Mouse (Mus musculus): ENCODE measurements around the gene Mtif2.

DNA sequence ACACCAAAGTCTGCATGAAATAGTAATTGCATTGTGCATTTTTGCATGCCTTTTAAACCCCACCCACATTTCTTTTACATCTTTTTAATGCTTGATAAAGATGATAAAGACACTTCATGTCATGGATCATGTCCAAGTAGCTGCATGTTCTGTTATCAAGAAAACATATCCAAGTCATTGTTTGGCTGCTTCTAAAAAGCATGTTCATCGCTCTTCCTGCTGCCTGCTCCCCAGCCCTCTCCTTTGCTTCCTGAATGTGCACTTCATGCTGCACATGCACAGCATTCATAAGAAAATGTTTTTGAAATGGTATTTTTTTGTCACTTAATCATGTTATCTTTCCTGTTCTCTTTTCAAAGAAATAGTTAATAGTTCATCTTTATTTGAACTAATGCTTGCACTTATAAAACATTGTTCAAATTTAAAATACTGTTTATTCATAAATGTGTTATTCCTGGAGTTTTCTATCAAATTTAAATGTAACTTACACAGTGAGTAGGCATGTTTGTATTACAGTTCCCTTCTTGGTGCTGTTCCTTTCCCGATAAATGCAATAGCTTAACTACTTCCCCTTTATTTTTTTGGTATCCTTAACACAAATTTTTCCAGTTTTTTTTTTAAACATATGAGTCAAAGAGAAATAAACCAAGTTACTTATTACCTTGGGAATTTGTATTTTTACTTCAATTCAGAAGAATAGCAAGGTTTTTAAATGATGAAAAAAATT lies 21.1 kb upstream of the Mtif2 start:
- TF ChIP-seq POLR2A (IDR thresholded peaks at IDR 0.05; ENCODE audit: control insufficient read depth, low read depth, low read length) (no peak), CTCF (IDR thresholded peaks at IDR 0.05; ENCODE audit: control insufficient read depth, insufficient read depth, insufficient replicate concordance, low read depth, low read length) (no peak)
